Mouse (Mus musculus) fibroblast of lung, adult 2 months (primary cell): ENCODE results near the gene Naxe.
A peak's percentile ranks its signal among the peaks of the same experiment; 100 is the strongest.

ENCODE experiments used
- DNase-seq: peaks from one replicate; pipeline ENCODE4 v3.0.0-alpha.2; 2011; ENCODE audit warnings: low read depth

Gene Naxe

DNA sequence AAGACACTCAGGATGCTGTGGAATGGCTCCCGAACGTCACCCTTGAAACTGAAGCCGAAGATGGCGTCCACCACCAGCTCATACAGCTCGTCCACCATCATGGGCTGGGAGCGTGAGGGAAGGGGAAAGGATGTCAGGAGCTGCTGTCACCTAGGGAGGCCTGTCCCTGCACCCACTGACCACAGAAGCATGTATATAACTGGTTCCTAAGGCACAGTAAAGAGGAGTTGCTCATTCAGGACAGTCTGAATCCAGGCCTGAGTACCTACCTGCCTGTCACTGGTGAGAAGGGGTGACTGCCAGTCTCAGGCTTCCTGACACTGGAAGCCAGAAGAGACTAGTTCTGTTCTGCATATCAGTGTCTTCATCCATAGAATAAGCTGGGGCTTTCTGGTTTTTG is 1.3 kb downstream of the Naxe start:
- no peak for DNase-seq

DNA sequence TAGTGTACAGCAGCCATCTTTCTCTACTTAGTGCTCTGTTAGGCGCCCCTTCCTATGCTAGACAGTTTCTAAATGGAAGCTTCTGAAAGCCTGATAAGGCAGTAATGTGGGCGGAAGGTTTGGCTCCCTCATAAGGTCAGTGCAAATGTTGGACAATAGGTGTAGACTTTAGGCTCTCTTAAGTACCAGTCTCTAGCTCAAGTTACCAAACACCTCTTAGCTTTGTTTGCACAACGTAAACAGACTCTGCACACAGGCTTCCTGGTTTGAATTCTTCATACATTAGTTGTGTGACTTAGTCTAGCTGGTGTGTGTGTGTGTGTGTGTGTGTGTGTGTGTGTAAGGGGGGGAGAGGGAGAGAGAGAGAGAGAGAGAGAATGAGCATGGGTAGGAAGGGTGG is 8.8 kb downstream of the Naxe start:
- no peak for DNase-seq

DNA sequence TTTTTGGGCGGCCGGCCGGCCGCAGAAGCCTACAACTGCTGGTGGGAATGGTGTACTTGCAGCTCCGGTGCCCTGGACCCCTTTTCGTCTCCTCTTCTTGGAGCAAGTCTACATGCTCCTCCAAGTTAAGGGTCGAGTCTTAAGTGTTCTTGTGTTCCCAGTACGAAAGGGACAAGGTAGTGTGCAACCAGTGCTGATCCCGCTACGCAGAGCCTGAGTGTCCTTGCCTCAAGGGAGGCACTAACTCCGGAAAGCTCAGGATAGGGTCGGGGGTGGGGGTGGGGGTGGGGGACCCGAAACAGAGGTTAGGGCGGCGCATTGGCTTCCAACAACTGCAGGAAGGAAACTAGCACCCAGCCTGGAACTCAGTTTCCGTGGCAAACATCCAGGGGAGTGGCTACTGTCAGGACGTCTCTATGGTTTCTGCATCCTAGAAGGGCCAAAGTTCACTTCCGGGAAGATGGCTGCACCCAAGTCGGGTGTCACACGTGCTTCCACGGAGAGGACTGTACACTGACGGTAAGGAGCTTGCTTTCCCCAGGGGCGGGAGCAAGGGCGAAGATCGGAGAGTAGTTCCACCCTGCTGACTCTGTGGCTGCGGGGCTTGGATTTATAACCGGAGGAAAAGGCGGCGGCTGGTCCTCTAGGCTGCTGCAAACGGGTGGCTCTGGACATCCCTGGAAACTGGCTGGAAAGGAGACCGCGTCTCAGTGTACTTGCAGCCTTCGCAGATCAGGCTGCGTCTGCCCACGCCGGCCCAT is 15.5 kb downstream of the Naxe start, which contains the start of gene Gpatch4:
TSS of gene Gpatch4 (plus strand) at position 448 of the 761 bp plus-strand sequence.
- peak; percentile 61 for DNase-seq

DNA sequence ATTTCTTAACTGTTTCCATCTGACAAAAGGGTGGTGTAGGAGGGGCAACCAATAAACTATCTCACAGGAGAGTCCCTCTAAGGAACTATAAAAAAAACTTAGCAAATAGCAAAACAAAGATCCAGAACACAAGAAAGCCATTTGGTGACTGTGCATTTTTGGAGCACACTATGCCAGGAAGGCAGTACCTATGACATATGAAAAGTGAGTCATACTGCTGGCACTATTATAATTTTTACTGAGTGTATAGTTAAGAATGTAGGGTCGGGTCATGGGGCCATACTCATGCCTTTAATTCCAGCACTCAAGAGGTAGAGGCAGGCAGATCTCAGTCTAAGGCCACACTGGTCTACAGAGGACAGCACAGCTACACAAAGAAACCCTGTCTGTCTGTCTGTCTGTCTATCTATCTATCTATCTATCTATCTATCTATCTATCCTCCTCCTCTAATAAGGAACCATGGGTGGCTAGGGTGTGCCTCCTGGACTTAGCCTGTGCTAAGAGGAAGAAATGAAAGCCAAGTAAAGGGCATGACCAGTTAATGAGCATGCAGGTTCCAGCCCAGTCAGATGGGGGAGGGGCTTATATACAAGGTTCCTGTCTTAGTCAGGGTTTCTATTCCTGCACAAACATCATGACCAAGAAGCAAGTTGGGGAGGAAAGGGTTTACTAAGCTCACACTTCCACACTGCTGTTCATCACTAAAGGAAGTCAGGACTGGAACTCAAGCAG is 22.6 kb downstream of the Naxe start:
- DNase-seq, result no peak

DNA sequence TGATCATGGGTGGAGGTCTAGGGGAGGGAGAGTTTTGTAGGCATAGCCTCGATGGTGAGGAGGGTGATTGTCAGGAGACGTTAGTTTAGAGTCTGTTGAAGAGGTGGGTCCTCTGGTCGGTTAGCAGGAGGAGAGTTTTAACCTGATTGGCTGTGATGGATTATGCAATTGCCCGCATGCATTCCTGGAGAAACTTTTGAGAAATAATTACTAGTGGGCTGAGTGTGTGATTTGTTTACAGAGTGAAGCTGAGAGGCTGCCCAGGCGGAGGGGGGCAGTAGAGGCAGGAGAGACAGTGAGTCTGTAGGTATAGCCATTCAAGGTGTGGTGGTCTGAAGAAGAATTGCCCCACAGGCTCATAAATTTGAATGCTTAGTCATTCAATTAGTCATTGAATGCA is 24.8 kb downstream of the Naxe start:
- no peak for DNase-seq

DNA sequence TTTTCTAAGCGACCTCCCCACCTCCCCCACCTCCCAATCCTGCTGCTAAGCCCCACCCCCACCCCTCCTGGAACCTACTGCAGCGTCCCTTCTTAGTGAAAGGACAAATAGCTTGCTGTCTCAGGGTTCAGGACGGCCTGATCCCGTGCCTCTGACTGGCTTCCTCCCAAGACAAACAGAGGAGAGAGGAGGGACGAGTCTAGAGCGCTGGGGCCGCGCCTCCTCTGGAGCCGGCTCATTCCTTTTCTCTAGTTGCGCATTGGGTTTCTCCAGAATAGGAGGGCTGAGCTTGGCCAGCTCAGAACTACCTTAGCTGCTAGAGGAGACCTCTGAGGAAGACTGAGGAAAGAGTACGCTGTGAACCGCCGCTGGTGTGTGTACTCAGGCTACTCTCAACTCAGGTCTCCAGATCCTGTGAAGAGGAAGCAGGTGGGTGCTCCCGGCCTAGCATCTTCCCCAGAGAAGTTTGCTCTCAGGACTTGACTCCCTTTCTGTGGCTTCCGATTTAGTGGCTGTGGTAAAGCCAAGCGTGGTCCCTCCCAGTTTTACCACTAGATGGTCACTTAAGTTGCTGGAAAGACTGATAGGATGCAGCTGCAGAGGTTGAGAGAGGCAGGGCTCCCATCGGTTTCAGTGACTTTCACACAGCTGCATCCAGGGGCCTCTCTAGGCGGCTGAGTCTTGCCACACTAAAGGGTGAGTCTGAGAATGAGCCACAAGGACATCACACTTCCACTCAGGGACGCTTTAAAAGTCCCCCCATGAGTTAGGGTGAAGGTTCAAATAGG is 27.5 kb downstream of the Naxe start:
- no peak for DNase-seq

DNA sequence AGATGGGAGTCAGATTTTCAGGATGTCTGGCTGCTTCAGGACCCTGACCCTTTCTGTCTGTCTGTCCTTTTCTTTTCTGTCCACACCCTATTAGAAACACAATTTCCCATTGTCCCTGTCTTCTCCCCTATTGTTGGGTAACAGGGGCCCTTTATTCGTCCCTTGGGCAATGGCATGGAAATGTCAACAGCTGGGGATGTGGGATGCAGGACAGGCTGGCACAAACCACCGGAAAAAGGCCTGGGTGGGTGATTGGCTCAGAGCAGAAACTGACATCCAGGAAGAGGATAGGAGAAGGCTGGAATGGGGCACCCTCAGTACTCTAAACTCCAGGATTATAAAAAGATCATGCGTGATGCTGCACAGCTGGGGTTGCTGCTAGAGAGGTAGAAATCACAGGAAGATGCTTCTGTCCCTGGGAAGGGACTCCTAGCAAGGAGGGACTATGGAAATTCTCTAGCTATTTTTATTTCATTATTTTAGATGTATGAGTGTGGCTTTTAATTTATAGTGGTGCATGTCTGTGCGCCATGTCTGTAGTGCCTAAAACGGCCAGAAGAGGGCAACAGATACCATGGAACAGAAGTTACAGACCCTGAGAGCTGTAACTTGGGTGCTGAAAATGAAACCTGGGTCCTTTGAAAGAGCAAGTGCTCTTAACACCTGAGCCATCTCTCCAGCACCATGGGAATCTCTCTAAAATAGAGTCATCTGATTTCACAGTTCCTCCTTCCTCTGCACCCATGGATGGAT is 30.7 kb downstream of the Naxe start, which contains the start of gene Hapln2:
TSS of gene Hapln2 (minus strand) at position 150 of the 753 bp plus-strand sequence.
- no peak for DNase-seq

DNA sequence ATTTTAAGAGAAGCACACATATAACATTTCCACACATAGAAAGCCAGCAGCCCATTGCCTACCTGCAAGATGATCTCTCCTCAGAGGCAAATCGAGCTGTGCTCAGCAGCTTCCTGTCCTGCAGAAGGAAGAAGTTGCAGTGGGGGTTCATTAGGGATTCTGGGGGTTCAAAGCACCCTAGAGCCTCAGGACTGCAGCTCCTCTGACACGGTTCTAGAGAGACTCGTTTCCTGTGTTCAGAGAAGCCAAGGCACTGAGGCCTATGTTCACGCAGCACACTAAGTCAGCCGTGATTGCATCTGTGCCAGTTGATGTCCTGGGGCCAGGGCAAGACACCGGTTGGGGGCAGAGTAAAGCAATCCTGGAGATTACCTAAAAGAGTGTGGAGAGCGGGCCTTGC is 31.5 kb downstream of the Naxe start:
- no peak for DNase-seq

DNA sequence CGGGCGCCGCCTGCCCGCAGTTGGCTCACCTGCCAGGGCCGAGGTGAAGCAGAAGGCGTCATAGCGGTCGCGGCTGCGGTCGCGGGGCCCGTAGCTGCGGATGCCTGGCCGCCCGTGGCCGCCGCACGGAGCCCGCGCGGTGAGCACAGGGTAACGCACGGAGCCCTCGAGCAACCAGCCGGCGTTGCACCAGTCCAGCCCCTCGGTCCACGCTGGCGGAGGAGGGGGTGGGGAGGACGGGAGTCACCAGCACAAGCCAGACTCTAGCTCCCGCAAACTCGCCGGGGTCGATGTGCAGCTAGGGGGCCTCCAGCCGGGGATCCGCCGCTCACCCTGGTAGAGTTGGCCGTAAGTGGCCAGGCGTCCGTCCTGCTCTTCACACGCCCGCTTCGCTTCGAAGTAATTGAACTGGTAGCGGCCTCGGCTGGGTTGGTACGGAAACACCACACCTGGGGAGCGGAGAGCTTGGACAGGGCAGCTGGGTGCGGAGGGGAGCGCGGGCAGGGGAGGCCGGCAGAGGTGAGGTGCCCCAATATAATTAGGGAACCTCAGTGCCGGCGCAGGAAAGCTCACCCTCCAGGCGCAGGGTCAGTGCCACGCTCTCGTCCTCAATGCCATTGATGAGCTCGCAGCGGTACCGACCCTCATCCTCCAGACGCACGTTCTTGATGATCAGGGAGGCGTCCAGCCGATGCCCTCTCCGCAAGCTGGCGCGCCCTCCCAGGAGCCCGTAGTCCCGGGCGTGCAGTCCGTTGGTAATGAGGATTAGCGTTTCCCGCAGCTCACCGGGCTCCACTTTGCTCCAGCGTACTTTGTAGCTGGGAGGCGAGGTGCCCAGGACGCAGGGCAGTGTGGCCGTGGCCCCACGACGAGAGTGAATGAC is 34.9 kb downstream of the Naxe start:
- DNase-seq, result no peak

DNA sequence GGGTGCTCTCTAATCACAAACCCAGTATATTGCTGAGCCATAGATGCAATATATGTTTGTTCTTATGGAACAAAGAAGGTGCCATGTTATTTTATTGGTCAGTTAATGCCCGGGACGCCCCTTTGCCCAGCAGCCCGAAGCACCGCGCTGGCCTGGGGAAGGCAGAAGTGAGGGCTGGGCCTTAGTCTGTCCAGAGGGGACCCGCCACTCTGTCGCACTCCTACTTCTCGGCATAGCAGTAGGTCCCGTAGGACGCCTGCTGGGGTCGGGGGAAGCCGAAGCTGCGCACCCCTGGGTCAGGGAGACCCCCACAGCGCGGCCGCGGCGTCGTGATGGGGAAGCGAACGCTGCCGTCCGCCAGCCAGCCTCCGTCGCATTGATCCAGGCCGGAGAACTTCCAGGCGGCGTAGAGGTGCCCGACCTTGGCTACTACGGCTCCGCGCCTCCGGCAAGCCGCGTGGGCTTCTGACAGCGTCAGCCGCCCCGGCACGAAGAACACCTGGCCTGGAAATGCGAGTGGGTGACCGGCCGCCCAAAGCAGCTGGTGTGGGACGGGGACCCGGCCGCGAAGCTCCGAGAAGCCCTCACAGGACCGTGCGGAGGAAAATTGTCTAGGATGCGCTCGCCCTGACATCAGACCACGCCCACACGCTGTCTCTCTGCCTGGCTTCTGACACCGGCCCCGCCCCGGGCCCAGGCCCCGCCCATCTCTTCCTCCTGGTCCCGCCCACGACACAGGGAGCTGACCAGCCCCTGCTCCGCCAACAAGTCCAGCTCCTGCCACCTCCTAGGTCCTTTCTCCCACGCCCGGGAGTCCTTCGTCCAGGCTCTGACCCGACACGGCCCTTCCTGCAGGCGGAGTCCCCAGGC is 35.7 kb downstream of the Naxe start:
- no peak for DNase-seq

DNA sequence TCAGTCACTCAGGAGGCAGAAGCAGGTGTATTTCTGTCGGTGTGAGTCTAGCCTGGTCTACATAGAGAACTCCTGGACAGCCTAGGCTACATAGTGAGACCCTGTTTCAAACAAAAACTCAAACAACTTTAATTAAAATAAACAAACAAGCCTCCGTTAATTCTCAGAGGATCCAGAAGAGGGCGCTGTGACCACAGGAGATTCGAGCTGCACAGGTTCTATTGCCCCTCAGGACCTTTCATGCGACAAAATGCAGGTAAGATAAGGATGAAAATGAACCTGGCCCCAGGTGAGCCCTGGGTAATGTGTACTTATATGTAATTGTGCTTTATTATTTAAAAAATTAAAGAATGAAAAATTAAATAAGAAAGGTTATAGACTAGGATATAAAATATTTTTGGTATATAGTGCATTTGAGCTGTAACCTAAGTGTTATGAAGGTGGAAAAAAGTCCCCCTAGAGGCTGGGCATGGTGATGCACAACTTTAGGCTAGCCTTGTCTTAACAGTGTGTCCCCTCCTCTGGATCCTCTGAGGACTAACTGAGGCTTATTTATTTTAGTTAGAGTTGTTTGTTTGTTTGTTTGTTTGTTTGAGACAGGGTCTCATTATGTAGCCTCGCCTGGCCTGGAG is 47.5 kb downstream of the Naxe start:
- DNase-seq, result no peak
